Mouse (Mus musculus): ENCODE measurements at regions not wholly inside any gene's neighbourhood (a gene's known extent, or its start where the extent isn't known, plus 50 kb on each side); places are given as distances from the start of the nearest gene placed in this dataset.

- TF ChIP-seq CTCF (IDR thresholded peaks at IDR 0.05; ENCODE audit: borderline replicate concordance, extremely low read depth, insufficient read depth, insufficient read length) (no peak), POLR2A (IDR thresholded peaks at IDR 0.05; ENCODE audit: borderline replicate concordance, extremely low read depth, insufficient read depth, insufficient read length, poor library complexity, severe bottlenecking) (no peak)
Measured at GRCm38 (mm10) chr13:86344922-86345694, 298.4 kb upstream of the Cox7c start.

Data from brain, embryonic 14.5 days (tissue).